Mouse (Mus musculus) neural tube, embryonic 15.5 days (tissue): ENCODE results near the gene Gimap4. TPM values are rescaled to one million over a fixed set of nuclear protein-coding genes. Genes with fewer than 3 reads are reported as not detected.

ENCODE experiments used
- ATAC-seq: fragments of 200-750 bp; cut with Nextera tagmentation; 2 replicates; pipeline ENCODE4 v1.8.0; 2017; ENCODE audit warnings: mild to moderate bottlenecking, moderate TSS enrichment, moderate library complexity; ENCODE audit not compliant: low FRiP score
- H3K27ac ChIP-seq: fragments of 300-500 bp; sonication (generic); replicated peaks from 2 replicates; pipeline ENCODE4 v1.5.1; 2015; ENCODE audit warnings: mild to moderate bottlenecking, inconsistent platforms
- H3K27me3 ChIP-seq: fragments of 300-500 bp; sonication (generic); replicated peaks from 2 replicates; pipeline ENCODE4 v1.6.1; 2015; ENCODE audit warnings: inconsistent platforms
- H3K36me3 ChIP-seq: fragments of 300-500 bp; sonication (generic); 2 replicates; pipeline ENCODE4 v1.6.1; 2015; ENCODE audit warnings: inconsistent platforms
- H3K4me1 ChIP-seq: fragments of 300-500 bp; sonication (generic); 2 replicates; pipeline ENCODE4 v1.6.1; 2015; ENCODE audit warnings: inconsistent platforms
- H3K4me2 ChIP-seq: fragments of 300-500 bp; sonication (generic); 2 replicates; pipeline ENCODE4 v1.6.1; 2015; ENCODE audit warnings: inconsistent platforms, mild to moderate bottlenecking, moderate library complexity
- H3K4me3 ChIP-seq: fragments of 300-500 bp; sonication (generic); replicated peaks from 2 replicates; pipeline ENCODE4 v1.5.1; 2015; ENCODE audit warnings: mild to moderate bottlenecking, inconsistent platforms
- H3K9ac ChIP-seq: fragments of 300-500 bp; sonication (generic); replicated peaks from 2 replicates; pipeline ENCODE4 v1.6.1; 2015; ENCODE audit warnings: mild to moderate bottlenecking, inconsistent platforms
- H3K9me3 ChIP-seq: fragments of 300-500 bp; sonication (generic); replicated peaks from 2 replicates; pipeline ENCODE4 v1.6.1; 2016; ENCODE audit warnings: inconsistent platforms
- WGBS: fragments of 180-500 bp; shearing (Covaris S2); methylation state at CpG from one replicate; pipeline ENCODE4 v1.1.7; 2015; ENCODE audit warnings: mixed read lengths; 5-methylcytosine and 5-hydroxymethylcytosine counted together
- polyA plus RNA-seq: library from polyadenylated mRNA; unstranded; fragments of >200 nt; fragmentation: Nextera tagmentation; extraction: Ambion mirVana; gene quantifications from 2 replicates; pipeline ENCODE4 v1.2.1, GENCODE M21; 2015

Gene Gimap4
- polyA plus RNA-seq, 1 experiment from 2014 or later, result 1.4 TPM

DNA sequence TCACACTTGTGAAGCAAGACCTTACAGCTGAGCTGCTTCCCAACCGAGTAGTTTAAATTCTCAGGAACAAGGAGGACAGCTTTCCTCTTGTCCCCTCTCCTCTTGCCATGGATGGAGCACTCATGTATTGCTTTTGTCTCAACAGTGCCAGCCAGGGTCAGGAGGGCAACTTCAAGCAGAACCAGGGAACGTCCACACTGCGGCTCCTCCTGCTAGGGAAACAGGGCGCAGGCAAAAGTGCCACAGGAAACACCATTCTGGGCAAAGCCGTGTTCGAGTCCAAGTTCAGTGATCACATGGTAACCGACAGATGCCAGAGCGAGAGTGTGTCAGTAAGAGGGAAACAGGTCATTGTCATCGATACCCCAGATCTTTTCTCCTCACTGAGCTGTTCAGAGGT, 34.3 kb upstream of the Gimap4 start:
- ATAC-seq, result no peak
- Histone ChIP-seq H3K4me3 (no peak overlapping the region), H3K4me2 (no peak overlapping the region), H3K9ac (no peak overlapping the region), H3K9me3 (no peaks in the 10 kb centered on the region), H3K27me3 (no peaks in the 10 kb centered on the region), H3K27ac (no peak overlapping the region), H3K36me3 (no peaks in the 10 kb centered on the region), H3K4me1 (no peaks in the 10 kb centered on the region)
- 93% methylated on average over 9 of the region's 9 CpGs for WGBS

DNA sequence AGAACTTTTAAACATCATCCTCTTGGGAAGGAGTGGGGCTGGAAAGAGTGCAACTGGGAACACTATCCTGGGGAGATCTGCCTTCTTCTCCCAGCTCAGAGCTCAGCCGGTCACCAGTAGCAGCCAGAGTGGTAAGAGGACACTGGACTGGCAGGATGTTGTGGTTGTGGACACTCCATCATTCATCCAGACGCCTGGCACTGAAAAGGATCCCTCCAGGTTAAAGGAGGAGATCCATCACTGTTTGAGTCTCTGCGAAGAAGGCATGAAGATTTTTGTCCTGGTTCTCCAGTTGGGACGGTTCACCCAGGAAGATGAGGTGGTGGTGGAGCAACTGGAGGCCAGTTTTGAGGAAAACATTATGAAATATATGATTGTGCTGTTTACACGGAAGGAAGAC, 25.6 kb upstream of the Gimap4 start:
- Histone ChIP-seq H3K4me2 (no peak overlapping the region), H3K9ac (no peak overlapping the region), H3K36me3 (no peaks in the 10 kb centered on the region), H3K27ac (no peak overlapping the region), H3K4me3 (no peak overlapping the region), H3K4me1 (no peaks in the 10 kb centered on the region), H3K9me3 (no peaks in the 10 kb centered on the region), H3K27me3 (no peaks in the 10 kb centered on the region)
- ATAC-seq, result no peak
- 86% methylated on average over 5 of the region's 5 CpGs for WGBS

DNA sequence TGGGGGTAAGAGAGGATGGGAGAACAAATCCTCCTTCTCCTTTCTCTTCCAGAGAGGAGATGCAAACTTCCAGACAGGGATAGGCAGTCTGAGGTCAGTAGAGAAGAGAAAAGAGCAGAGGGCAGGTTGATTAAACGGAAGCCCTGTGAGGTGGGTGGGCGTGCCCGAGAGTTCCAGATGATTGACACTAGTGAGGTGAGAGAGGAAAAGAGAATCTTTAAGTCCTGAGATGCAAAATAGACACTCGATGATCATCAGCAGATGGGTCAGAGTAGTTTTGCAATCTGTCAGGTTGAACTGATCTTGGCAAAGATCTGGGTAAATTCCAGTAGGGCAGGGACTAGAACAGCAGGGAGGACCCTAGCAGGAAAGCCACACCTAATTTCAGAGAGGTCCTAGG, 19.6 kb upstream of the Gimap4 start:
- no peak for ATAC-seq
- Histone ChIP-seq H3K36me3 (no peaks in the 10 kb centered on the region), H3K9me3 (no peaks in the 10 kb centered on the region), H3K4me3 (no peak overlapping the region), H3K4me2 (no peak overlapping the region), H3K27ac (no peak overlapping the region), H3K4me1 (no peaks in the 10 kb centered on the region), H3K9ac (no peak overlapping the region), H3K27me3 (no peaks in the 10 kb centered on the region)
- WGBS, result 87% methylated on average over 4 of the region's 4 CpGs

DNA sequence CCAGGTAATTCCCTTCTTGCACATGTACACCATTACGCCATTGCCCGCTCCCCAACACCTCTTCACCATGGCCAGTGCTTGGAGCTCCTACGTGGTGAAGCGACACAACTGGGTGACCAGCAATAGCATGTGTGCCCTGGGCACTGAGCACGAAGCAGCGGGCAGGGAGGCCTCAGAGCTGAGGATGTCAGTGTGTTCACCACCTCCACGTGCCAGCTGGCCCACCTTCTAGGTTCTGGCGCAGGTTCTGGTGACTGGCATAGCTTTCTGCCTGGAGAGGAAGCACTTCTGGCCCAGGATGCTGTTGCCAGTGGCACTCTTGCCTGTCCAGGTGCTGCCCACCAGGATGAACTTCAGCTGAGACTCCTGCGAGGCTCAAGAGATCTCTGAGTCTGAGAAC, 18.9 kb upstream of the Gimap4 start:
- Histone ChIP-seq H3K27me3 (no peaks in the 10 kb centered on the region), H3K9me3 (no peaks in the 10 kb centered on the region), H3K9ac (no peak overlapping the region), H3K4me2 (no peak overlapping the region), H3K27ac (no peak overlapping the region), H3K4me3 (no peak overlapping the region), H3K4me1 (no peaks in the 10 kb centered on the region), H3K36me3 (no peaks in the 10 kb centered on the region)
- WGBS, result 94% methylated on average over 9 of the region's 9 CpGs
- no peak for ATAC-seq

DNA sequence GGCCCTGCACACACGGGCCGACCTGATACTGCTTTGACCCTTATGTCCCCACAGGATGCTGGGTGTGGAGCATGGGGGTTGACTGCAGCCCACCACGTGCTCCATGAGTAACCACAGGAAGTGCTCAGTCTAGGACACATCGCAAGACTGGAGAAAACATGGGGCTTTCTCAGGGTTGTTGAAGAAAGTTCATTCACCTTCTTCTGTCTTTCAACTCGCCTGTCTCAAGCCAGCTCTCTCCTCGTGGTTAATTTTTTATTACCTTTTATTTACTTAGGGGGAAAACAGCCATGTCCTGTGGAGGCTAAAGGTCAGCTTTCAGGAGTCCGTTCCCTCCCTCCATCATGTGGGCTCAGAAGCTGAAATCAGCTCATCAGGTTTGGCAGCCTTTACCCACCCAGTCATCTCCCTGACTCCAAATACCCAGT, 18.2 kb upstream of the Gimap4 start:
- Histone ChIP-seq H3K4me2 (no peak overlapping the region), H3K9me3 (no peaks in the 10 kb centered on the region), H3K9ac (no peak overlapping the region), H3K27me3 (no peaks in the 10 kb centered on the region), H3K36me3 (no peaks in the 10 kb centered on the region), H3K4me3 (no peak overlapping the region), H3K4me1 (no peaks in the 10 kb centered on the region), H3K27ac (no peak overlapping the region)
- 60% methylated on average over 7 of the region's 7 CpGs for WGBS
- ATAC-seq, result no peak

DNA sequence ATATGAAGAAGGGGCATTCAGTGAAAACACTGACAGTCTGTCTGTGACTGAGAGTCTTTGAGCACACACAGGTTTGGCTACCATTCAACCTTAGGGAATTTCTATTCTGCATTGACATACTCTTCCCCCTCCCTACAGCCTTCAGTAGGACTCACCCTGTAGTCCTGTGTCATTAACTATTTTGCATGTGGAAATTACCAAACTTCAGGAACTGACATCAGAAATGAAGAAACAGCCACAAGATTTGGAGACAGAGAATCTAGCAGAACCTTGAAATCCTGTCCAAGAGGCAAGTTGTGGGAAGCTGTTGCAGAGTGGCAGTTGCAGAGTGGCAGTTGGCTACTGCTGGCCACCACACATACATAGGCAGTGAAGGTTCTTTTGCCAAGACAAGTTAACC, 16.3 kb upstream of the Gimap4 start:
- Histone ChIP-seq H3K9me3 (no peaks in the 10 kb centered on the region), H3K27ac (no peak overlapping the region), H3K27me3 (no peaks in the 10 kb centered on the region), H3K4me2 (no peak overlapping the region), H3K36me3 (no peaks in the 10 kb centered on the region), H3K4me1 (no peaks in the 10 kb centered on the region), H3K4me3 (no peak overlapping the region), H3K9ac (no peak overlapping the region)
- no peak for ATAC-seq

DNA sequence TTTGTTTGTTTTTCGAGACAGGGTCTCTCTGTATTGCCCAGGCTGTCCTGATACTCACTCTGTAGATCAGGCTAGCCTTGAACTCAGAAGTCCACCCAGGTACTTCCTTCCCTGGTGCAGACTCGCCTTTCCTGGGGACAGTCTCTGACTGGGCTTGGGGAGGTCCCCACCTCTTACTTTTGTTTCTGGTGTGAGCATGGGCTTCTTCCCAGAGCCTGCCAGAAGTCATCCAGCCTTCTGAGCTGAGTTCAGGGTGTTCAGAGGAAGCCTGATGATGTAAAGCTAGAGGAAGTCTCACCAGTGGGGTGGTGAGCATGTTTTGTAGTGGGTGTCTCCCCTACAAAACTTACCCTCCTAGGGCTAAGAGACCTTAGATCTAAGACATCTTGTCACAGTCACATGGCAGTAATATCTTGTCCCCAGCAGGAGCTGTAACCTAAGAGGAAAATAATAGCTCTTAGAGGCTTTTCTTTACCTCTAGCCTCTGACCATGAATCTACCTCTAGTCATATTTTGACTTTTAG, 14.8 kb upstream of the Gimap4 start:
- no peaks in the 10 kb centered on the region for H3K9me3 ChIP-seq
- H3K4me3 ChIP-seq, result no peak overlapping the region
- H3K36me3 ChIP-seq, result no peaks in the 10 kb centered on the region
- no peak for ATAC-seq
- no peak overlapping the region for H3K9ac ChIP-seq
- no peaks in the 10 kb centered on the region for H3K27me3 ChIP-seq
- H3K27ac ChIP-seq, result no peak overlapping the region
- H3K4me1 ChIP-seq, result no peaks in the 10 kb centered on the region
- WGBS, result 82% methylated on average over 2 of the region's 2 CpGs
- no peak overlapping the region for H3K4me2 ChIP-seq

DNA sequence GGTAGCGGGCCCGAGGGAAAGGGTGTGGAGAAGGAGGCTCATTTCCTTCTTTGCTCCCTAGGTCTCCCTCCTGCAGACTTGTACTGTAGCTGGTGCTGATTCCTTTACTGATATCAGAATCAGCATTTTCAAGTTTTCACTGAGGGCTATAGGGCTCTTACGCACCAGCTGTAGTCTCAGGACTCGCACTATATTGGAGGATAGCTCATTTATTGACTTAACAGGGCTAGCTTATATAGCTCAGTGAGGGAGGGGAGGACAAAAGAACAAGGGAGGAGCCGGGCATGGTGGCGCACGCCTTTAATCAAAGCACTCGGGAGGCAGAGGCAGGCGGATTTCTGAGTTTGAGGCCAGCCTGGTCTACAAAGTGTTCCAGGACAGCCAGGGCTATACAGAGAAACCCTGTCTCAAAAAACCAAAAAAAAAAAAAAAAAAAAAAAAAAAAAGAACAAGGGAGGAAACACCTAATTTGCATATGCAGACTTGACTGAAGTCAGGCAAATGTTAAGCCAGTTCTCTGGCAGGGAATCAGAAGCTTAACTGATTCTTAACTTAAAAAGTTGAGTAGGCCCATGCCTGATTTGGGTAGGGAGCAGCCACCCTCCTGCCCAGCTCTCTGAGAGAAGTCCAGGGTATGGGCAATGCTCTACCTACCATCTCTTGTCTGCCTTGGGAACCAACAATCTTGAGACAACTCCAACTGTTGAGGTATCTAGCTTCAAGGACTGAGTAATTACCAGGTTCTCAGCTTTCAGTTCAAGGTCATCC, 9.9 kb upstream of the Gimap4 start:
- H3K36me3 ChIP-seq, result no peaks in the 10 kb centered on the region
- ATAC-seq, result no peak
- H3K4me2 ChIP-seq, result no peak overlapping the region
- peaks cover 5% of the 10 kb centered on the region; the same call in 1 of the 2 replicates for H3K4me1 ChIP-seq
- H3K27ac ChIP-seq, result no peak overlapping the region
- no peak overlapping the region for H3K9ac ChIP-seq
- no peaks in the 10 kb centered on the region for H3K27me3 ChIP-seq
- WGBS, result 91% methylated on average over 9 of the region's 9 CpGs
- H3K9me3 ChIP-seq, result no peaks in the 10 kb centered on the region
- H3K4me3 ChIP-seq, result no peak overlapping the region

DNA sequence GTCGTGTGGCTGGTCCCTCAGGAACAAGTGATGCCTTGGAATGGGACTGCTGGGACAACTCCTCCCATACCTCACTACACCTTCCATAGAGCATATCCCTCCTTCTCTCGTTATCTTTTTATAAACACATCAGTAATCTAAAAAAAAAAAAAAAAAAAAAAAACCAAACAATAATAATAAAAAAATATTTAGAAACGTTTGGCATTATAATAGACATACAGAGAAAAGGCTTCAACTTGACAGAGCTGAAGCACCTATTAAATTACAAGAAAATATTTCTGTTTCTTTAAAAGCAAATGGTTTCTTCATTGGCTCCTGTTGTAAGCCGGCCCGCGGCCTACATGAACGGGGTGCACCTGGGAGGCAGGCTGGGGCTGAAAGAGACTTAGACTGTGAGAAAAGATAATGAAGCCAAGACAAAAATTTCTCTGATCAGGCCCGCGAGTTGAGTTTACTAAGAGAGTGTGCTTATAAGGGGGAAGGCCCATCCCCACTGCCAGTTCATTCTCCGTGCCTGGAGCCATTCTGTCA, 8.9 kb upstream of the Gimap4 start:
- H3K4me3 ChIP-seq, result no peak overlapping the region
- peaks cover 5% of the 10 kb centered on the region; the same call in 1 of the 2 replicates for H3K4me1 ChIP-seq
- peak overlapping the region; percentile 28 for H3K4me2 ChIP-seq
- no peaks in the 10 kb centered on the region for H3K27me3 ChIP-seq
- WGBS, result 54% methylated on average over 10 of the region's 10 CpGs
- H3K36me3 ChIP-seq, result no peaks in the 10 kb centered on the region
- H3K27ac ChIP-seq, result no peak overlapping the region
- no peak overlapping the region for H3K9ac ChIP-seq
- H3K9me3 ChIP-seq, result no peaks in the 10 kb centered on the region
- ATAC-seq, result no peak

DNA sequence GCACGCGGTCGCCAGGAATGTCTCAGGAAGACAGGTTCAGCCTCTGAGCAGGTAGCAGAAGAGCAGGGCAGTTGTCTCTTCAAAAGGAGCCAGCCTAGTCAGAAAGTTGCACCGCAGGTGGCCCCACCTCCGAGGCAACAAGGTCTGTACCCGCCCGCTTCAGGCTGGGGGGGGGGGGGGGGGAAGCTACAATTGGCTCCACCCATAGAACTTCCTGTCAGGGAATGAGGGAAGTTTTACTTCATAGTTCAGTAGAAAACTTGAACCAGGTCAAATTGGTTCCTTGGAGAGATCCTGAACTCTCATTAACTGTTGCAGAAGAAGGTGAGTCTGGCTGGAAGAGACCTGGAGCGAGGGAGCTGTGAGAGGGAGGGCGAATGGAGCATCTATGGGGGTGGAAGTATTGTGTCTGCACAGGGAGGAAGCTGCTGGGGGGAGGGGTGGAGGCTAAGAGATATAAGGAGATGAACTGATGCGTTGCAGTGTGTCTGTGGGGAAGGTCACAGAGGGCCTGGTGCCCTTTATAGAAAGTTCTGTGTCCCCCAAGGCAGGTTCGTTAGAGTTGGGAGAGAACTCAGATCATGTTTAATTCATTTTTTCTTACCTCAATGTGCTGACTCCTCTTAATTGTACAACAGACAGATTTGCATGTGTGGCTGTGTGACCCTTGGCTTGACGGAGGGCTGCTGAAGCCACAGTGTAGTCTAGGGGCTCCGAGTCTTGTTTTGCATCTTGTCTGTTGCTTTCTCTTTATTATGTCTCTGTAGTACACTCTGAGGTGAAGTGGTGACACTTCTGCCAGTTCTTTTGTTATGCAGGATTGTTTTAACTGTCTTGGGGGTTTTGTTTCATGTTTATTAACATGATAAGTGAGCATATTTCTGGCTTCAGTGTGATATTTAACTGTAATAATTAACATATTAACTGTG, 8.2 kb upstream of the Gimap4 start, which contains the start of gene Gimap9:
Gene Gimap9, plus strand, starts transcription at position 199 of the 929 bp plus-strand sequence.
- Histone ChIP-seq H3K9me3 (no peaks in the 10 kb centered on the region), H3K27ac (no peak within 1 kb of the TSS), H3K36me3 (no peaks in the 10 kb centered on the region), H3K4me3 (0 out of 2 replicates have a peak within 1 kb of the TSS, but pooled peaks have one; percentile 11), H3K27me3 (no peaks in the 10 kb centered on the region), H3K9ac (no peak within 1 kb of the TSS), H3K4me2 (peak within 1 kb of the TSS; percentile 28), H3K4me1 (peaks cover 5% of the 10 kb centered on the region; the same call in 1 of the 2 replicates)
- no peak for ATAC-seq
- 31% methylated on average over 13 of the region's 13 CpGs for WGBS

DNA sequence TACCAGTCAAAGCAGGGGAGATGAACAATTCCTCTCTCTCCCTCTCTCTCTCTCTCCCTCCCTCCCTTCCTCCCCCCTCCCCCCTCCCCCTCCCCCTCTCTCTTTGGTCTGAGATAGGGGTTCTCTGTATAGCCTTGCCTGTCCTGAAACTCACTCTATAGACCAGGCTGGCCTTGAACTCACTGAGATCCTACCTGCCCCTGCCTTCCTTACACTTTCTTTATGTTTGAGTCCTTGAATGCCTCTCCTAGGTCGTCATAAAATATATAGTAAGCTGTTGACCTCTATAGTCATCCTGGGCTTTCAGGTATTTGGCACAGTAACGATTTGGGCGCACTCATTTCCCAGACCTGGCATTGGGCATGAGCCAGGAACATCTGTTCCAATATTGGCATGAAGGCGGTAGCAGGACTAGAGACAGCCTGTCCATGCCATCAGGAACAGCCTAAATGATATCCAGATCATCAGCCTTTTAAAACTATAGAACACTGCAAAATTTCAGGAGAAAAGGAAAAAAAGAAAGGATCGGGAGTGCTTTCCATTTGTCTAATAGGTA, 7.4 kb upstream of the Gimap4 start:
- Histone ChIP-seq H3K4me3 (no peak overlapping the region), H3K27ac (no peak overlapping the region), H3K4me1 (peaks cover 5% of the 10 kb centered on the region; the same call in 1 of the 2 replicates), H3K4me2 (0 out of 2 replicates have a peak overlapping the region, but pooled peaks have one; percentile 28), H3K9me3 (no peaks in the 10 kb centered on the region), H3K27me3 (no peaks in the 10 kb centered on the region), H3K9ac (no peak overlapping the region), H3K36me3 (no peaks in the 10 kb centered on the region)
- no peak for ATAC-seq
- WGBS, result 86% methylated on average over 5 of the region's 5 CpGs
